ENCODE assay signal across 23 mouse cellular contexts in the genomic region with DNA sequence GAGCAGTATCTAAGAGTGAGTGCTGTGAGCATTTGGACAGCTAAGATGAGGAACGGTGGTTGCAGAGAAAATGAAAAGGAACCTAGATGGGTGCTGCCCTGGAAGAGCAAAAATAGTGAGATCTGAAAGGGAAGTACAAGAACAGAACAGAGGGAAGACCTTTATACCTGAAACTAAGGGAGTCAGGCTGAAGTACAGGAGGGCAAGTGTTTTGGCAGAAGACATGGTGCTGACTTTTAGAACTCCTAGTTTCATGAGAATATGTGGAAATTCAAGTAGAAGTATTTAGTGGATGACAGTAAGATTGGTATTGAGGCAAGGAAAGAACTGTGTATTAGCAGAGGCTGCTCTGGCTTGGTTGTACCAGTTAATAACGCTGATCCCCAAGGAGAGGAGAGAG.
"Had no signal": no experiment of that assay in that cellular context is flagged by ENCODE, and none has a peak within 500 bp of the region (broad histone marks: within the 10 kb centered on the region; RNA-seq: fewer than 3 reads in every experiment).

No protein-coding gene starts in this region.

- H3K4me1 ChIP-seq: heart, embryonic 13.5 days; heart, embryonic 15.5 days; hindbrain, embryonic 13.5 days; hindbrain, embryonic 15.5 days; limb, embryonic 13.5 days; limb, embryonic 15.5 days had no signal

- ATAC-seq: hindbrain, postnatal 0 days; intestine, embryonic 16.5 days had no signal

- H3K4me2 ChIP-seq: heart, embryonic 11.5 days; heart, embryonic 13.5 days; heart, embryonic 15.5 days; hindbrain, embryonic 13.5 days; hindbrain, embryonic 15.5 days; limb, embryonic 13.5 days; limb, embryonic 15.5 days; liver, embryonic 11.5 days had no signal

- H3K27ac ChIP-seq: heart, adult 2 months; heart, embryonic 13.5 days; heart, embryonic 15.5 days; hindbrain, embryonic 13.5 days; hindbrain, embryonic 15.5 days; hindbrain, postnatal 0 days; limb, embryonic 13.5 days; limb, embryonic 15.5 days; liver, embryonic 14.5 days had no signal

- H3K4me3 ChIP-seq: heart, adult 2 months; heart, embryonic 13.5 days; heart, embryonic 15.5 days; hindbrain, embryonic 13.5 days; hindbrain, embryonic 15.5 days; limb, embryonic 13.5 days; limb, embryonic 15.5 days had no signal

- DNase-seq: gastrocnemius, postnatal 14 days; gastrocnemius, postnatal 36 days; heart, adult 11 months; heart, adult 2 months; heart, postnatal 14 days; heart, postnatal 36 days; kidney, adult 11 months; kidney, postnatal 10 days; kidney, postnatal 25 days; layer of hippocampus, adult 9-11 months; layer of hippocampus, postnatal 36 days; left cerebral cortex, postnatal 4 days had no signal

- H3K9ac ChIP-seq: heart, embryonic 13.5 days; heart, embryonic 15.5 days; hindbrain, embryonic 13.5 days; hindbrain, embryonic 15.5 days; limb, embryonic 13.5 days; limb, embryonic 15.5 days; liver, embryonic 14.5 days had no signal

- H3K27me3 ChIP-seq: heart, embryonic 13.5 days; heart, embryonic 15.5 days; hindbrain, embryonic 13.5 days; hindbrain, embryonic 15.5 days; limb, embryonic 13.5 days; limb, embryonic 15.5 days had no signal

- H3K9me3 ChIP-seq: heart, embryonic 13.5 days; heart, embryonic 15.5 days; hindbrain, embryonic 13.5 days; hindbrain, embryonic 15.5 days; limb, embryonic 13.5 days; limb, embryonic 15.5 days had no signal
